Mouse (Mus musculus): ENCODE data around the gene Tbc1d9.
"Not testable (repeated sequence)": the region's sequence is repeated elsewhere in the genome, so short reads cannot be mapped to it uniquely, and the experiment has no call there.

Tbc1d9 gene

DNA sequence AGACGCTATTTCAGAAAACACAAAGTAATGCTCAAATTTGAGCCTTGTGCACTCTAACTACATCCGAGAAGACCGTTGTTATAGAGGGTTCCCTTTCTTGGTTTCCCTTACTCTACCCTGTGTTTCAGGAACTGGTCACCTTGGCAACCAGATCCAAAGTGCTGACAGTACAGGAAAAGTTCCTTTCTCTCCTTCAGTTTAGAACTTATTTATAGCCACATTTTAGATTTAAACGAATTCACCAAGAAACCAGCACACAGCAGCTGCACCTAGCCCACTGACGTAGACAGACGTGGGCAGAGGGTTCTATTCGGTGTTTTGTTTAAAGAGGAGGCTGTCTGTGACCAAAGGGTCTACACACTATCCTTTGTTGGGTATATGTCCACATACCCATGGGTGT lies 79.0 kb downstream of the Tbc1d9 start:
- DNase-seq, result no peak

DNA sequence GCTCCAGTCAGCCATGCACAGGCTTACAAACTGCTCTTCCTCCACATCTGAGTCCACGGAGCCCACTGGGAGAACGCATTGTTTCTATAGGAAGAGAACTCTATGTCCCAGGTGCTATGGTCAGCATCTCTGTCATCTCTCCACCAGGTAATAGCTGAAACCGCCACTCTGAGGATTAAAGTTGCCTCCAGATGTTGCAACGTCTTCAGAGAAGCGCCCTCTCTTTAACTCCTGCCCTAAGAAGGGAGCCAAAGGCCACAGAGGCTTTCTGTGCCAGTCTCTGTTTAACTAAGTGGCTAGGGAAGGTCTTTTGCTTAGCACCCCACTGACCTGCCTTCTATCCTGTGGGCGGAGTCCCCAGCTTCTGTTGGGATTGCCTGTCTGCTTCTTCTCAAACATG lies 85.7 kb downstream of the Tbc1d9 start:
- DNase-seq, result no peak

DNA sequence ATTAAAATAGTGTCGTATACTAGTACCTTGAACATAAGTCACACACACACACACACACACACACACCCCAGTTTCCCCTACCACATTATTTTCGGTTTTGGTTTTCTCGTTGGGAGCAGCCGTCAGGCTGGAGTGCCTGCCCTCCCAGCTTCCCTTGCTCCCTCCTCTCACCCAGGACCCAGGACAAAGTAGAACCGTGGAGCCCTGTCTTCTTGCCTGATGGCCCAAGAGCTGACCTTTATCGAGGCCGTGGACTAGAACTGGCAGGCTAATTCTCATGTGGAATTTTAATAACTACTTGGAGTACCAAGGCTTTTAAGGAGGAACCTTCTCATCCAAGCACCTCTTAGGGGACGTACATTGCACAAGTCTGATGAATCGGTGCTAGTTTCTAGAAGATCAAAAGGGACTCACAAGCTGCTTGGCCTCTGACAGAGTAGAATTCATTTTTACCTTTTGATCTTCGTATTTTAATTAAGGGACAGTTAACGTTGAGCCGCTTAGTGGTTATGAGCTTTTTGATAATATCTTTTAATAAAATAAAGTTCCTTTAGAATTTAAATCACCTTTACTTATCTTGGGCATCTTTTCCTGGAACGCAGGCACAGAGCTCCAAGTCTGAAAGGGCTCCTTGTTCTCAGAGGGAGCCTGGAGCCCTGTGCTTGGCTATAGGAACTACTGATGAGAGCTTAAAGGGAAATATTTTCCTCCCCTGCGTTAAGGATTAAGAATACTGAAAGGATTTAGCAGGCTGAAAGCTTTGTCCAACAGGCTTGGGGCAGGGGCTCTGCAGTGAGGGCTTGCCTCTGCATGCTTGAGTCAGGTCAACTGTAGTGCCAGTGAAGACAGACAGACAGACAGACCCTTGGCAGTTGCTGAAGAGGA lies 86.5 kb downstream of the Tbc1d9 start:
- DNase-seq, result no peak

DNA sequence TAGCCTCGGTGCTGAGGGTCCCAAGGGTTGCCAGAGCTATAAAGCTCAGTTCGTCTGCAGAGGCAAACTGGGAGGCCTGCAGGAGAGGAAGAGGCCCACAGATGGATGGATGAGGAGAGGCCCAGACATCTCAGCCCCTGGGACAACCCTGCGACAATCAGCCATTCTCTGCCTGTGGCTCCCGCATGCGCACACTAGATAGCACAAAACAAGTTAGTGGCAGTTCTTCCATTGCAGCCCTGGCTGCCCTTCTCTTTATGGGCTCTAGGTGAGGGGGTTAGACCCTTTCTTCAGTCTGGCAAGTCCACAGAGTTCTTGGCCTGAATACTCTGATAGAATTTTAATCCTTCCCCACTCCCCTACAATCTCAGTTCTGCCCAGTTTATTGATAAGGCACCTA lies 87.6 kb downstream of the Tbc1d9 start:
- DNase-seq, result no peak

DNA sequence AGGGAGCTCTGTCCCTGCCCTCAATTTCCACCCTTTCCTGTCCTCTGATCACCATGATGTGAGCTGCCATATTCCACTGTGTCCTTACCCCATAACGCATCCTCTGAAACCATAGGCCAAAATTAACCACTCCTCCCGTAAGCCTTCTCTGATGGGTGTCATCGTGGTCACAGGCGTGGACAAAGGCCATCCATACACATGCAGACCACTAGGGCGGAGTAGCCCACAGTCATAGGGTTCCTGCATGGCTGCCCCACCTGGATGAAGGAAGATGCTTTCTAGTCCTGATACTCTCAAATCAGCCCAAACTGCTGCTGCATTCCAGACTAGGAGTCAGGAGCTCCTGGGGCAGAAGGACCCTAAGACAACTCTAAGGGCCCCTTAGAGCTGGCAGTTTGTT lies 92.5 kb downstream of the Tbc1d9 start:
- DNase-seq, result no peak

DNA sequence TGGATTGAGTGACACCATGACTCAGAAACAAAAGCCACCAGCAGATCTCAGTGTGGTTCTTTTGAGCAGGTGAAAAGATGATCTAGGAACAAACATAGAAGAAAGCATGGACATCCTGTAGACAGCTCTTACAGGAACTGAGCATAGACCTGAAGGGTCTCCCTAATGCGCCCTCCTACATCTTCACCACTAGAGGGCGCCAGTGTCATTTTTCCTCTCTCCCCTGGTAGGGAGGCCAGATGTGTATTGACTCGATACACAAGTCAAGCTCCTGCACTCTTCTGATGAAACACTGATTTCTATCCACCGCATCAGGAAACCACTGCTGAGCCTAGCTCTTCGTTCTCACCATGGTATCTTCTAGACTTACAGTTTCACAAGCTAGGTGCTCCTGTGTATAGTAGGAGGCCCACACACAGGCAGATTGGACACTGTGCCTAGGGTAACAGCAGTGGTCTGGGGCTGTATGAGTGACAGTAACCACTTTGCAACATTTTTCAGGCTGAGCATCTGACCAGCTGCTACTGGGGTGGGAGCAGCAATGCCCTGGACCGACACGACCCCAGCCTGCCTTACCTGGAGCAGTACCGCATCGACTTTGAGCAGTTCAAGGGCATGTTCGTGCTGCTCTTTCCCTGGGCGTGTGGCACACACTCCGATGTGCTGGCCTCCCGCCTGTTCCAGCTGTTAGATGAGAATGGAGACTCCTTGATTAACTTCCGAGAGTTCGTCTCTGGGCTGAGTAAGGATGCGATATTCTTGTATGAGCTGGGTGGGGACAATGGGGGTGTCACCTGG lies 95.5 kb downstream of the Tbc1d9 start:
- DNase-seq, result peak; percentile 47 to 59

DNA sequence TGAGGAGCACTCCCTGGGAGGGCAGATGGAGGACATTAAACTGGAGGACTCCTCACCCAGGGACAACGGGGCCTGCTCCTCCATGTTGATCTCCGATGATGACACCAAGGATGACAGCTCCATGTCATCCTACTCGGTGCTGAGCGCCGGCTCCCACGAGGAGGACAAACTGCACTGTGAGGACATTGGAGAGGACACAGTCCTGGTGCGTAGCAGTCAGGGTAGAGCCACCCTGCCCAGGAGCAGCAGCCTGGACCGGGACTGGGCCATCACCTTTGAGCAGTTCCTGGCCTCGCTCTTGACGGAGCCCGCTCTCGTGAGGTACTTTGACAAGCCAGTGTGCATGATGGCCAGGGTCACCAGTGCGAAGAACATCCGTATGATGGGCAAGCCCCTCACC lies 106.0 kb downstream of the Tbc1d9 start:
- DNase-seq, result no peak

DNA sequence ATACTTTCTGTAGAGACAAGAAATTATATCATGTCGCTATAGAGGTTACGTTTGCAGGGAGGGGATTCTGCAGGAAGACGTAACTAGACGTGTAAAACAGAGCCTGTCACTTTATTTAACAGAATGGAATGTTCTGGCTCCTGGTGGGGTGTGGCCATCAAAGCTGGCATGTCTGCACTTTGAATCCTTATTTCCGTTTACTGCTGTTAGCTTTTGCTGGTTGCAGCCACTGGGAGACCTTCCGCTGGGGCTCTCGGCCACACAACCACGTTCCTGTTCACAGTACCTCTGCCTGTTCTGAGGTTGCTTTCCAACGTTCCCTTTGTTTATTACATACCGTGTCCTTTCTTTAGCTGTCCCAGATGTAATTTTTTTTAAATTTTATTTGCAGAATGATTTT lies 107.3 kb downstream of the Tbc1d9 start:
- no peak for DNase-seq

DNA sequence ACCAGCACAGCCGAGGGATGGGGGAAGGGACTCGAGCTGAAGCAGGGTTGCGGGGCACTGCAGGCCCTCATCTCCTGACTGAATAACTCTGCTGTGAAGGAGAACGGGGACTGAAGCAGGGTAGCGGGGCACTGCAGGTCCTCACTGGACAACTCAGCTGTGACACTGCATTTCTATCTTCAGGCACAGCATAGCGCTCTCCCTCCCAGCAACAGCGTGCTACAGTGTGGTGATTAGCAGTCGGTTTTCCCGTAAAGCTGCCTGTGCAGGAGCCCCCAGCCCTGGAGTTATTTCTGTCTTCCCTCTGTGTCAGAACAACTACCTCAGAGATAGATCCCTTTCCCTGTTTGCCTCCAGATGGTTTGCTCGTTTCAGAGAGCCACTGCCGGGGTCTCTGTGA lies 109.3 kb downstream of the Tbc1d9 start:
- no peak for DNase-seq

DNA sequence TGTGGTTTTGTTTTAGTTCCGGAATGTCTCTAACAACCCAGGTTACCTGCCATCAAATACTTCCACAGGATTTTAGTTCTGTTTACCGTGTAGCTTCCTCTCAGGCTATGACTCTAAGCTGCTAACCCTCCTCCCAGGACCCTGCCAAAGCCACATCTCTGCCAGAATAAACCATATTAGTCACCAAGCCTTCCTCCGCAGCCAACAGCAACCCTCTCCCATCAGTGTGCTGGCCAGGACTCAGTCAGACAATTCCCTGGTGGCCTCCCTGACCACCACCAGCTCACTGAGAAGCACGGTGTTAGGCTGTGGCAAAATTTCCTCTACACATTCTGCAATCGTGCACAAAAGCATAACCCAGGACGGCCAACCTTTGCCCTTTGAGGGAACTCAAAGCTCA lies 113.3 kb downstream of the Tbc1d9 start:
- no peak for DNase-seq

DNA sequence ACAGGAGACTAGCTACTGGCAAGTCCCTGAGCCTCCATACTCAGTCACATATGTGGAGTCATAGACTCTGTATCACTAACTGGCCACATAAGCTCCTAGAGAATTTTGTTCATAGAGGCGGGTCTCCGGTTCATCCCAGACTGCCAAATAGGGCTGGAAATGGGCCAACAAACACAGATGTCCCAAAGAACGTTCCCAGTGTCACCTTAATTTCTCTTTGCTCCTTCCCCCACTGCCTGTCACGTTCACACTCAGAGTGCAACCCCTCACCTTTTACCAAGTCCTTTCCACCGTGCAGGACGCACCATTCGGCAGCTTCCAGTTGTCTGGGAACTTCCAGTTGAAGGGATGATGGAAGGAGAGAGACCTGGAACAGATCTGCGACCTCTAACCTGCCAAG lies 120.2 kb downstream of the Tbc1d9 start:
- no peak for DNase-seq

DNA sequence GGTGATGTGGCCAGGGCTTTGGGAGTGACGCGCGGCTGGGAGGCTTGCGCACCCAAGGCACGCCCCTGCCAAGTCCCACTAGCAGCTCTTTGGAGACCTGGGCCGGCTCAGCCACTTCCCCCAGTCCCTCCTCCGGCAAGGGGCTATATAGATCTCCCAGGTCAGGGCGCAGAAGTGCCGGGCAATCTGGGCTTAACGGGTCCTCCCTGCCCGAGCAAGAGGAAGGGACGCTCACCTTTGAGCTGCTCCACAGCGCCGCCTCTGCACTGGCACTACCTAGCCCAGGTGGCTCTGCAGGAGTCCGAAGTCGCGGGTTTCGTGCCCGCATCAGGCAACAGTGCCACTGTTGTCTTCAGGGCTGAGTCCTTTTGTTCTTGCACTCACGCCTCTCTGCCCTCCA lies 125.0 kb downstream of the Tbc1d9 start, which contains the start of gene Ucp1:
Gene Ucp1, plus strand, starts transcription at position 177 of the 400 bp plus-strand sequence.
- peak; percentile 42 to 59 for DNase-seq

DNA sequence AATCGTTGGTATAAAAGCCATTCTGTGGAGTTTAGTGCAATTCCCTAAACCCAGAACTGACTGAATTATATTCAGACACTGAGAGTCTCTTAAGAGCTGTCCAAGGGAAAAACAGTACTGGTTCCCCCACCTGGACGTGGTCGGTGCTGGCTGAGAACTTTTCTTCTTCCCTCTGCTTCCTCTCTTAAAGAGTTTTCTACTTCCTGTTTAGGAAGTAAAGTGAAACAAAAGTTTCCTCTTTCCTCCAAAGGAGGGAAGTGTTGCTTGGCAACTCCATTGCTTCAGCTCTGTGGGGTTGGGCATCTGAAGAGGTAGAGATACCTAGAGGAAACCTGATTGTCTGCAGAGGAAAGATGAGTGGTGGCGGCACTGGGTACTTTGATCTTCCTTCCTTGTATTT lies 132.2 kb downstream of the Tbc1d9 start:
- DNase-seq, result no peak

DNA sequence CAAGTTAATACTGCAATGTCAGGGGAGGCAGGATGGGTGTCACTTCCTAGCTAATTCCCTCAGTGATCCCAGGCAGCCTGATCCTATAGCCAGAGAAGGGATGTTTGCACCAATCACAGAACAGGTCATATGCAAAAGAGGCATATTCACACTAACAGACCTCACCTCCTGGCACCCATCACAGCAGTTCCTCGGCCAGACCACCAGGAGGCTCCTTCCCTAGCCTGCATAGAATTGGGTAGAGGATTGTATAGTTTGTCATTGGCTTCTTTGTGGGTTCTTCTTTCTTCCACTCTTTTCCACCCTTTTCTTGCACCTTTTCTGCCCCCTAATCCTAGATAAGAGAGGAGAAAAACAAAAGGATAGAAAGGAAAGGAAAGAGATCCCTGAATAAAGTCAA lies 135.0 kb downstream of the Tbc1d9 start:
- DNase-seq, result no peak

DNA sequence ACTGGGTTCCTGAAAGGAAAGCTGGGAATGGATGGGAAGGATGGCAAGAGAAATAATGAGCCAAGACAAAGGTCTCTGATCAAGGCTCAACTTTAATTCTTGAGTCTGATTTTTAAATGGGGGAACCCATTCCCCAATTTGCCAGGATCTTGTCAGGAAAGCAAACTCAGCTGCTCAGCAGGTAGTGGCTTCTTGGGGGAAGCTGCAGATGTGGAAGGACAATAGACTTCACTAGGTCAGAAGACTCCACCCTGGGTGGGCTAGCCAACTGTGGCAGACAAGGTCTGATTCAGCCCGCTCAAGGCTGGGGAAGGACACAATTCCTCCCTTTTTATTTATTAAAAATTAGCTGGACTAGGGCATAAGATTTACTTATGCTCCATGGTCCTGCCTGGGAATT lies 139.8 kb downstream of the Tbc1d9 start:
- DNase-seq, result no peak

DNA sequence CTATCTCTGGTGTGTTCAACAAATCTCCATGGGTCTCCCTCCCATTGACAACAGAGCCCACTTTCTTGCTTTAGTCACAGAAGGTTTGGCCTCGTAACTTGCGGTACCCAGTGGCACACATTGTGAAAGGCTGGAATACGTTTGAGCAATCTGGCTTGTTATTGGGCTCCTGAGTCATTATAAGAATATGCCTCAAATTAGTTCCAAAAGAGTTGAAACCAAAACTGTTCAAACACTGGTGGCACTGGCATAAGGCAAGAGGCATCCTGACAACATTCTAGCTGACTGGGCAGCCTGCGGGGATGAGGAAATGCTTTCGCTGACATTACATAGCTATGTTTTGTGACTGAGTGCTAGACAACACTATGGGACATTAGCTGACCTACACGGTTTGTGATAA lies 144.7 kb downstream of the Tbc1d9 start:
- no peak for DNase-seq

DNA sequence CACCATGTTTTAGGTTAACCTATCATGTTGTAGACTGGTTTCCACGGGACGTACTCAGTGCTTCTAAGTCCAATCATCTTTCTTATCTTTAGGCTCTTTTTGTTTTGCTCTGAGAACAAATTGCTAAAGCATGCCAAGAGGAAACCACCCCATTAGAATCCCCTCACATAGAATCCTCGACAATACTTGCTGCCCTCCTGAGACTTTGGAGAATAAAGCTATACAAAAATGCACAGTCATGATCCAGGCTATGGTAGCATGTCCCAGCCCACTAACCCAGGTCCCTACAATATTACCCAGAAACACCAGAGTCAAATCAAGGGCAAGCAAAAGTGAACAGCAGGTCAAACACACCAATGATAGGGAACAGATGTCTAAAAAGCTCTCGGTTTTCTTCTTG lies 149.9 kb downstream of the Tbc1d9 start:
- not testable (repeated sequence) for DNase-seq

DNA sequence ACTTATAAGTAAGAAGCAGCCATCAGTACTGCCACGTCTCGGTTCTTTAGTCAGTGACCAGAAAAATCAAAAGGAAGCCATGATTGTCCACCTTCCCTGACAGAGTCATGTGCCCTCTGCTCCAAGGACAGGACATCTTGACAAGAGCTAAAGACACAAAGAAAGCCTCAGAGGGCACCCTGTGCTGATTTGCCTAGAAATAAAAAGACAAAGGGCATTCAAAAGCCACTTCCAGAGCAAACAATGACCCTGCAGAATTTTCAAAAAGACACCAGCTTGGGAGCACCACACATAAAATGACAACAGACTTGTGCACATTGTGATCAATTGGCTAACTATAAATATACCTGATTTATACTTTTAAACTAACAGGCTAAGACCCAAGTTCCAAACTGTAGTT lies 150.5 kb downstream of the Tbc1d9 start:
- DNase-seq, result no peak

DNA sequence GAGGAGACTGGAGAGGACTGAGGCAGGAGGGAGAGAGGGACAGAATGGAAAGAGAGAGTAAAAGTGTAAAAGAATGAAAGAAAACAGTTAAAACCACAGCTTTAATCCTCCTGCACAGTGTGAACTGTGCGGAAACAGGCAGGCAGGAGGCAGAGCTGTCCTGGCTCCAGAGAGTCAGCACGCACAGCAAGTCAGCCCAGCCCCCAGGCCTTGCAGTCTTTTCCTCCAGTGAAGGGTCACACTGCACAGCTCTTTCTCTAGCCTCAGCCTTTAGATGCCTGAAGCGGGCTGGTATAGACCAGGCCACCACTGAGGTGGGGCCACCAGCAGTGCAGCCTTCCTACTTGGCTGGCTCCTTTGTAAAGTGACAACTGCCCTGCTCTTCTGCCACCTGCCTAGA lies 155.4 kb downstream of the Tbc1d9 start:
- DNase-seq, result no peak

DNA sequence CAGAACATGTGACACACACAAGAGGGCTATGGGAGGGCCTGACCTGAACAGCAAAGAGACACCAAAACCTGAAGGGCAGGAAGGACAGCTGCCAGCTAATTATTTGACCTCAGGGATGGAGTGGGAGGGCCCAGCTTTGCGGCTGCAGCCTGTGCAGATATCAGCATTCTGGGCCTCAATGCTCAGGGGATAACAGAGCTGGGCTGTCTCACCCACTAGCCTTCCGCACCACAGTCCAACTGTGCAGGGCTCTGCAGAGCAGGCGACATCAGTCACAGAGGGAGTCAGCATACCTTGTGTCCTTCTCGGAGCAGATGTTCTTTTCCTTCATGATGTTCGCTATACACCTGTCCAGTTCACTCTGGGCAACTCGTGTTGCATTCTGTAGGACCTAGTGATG lies 157.2 kb downstream of the Tbc1d9 start:
- no peak for DNase-seq
